Mouse (Mus musculus) intestine, embryonic 14.5 days (tissue): ENCODE measurements around the gene Asb8. TPM values are rescaled to one million over a fixed set of nuclear protein-coding genes. Genes with fewer than 3 reads are reported as not detected.

Experiments
- ATAC-seq: fragments of 200-750 bp; cut with Nextera tagmentation; replicated peaks from 2 replicates; pipeline ENCODE4 v1.8.0; 2017; ENCODE audit warnings: low read depth, moderate number of reproducible peaks, moderate TSS enrichment, moderate library complexity; ENCODE audit not compliant: low FRiP score, low TSS enrichment
- DNase-seq: peaks from one replicate; pipeline ENCODE4 v3.0.0-alpha.2; 2018; ENCODE audit warnings: low spot score
- H3K27ac ChIP-seq: fragments of 300-500 bp; sonication (generic); 2 replicates; pipeline ENCODE4 v1.5.1; 2014; ENCODE audit warnings: low read depth, mild to moderate bottlenecking, control low read depth
- H3K27me3 ChIP-seq: fragments of 300-500 bp; sonication (generic); replicated peaks from 2 replicates; pipeline ENCODE4 v1.6.1; 2014; ENCODE audit warnings: low read length, control low read depth; ENCODE audit not compliant: control insufficient read depth, insufficient read depth
- H3K36me3 ChIP-seq: fragments of 300-500 bp; sonication (generic); 2 replicates; pipeline ENCODE4 v1.6.1; 2014; ENCODE audit warnings: low read length, control low read depth; ENCODE audit not compliant: control insufficient read depth, insufficient read depth
- H3K4me1 ChIP-seq: fragments of 300-500 bp; sonication (generic); replicated peaks from 2 replicates; pipeline ENCODE4 v1.6.1; 2014; ENCODE audit warnings: low read length, control low read depth, mixed read lengths; ENCODE audit not compliant: control insufficient read depth, insufficient read depth
- H3K4me2 ChIP-seq: fragments of 300-500 bp; sonication (generic); 2 replicates; pipeline ENCODE4 v1.6.1; 2014; ENCODE audit warnings: low read length
- H3K4me3 ChIP-seq: fragments of 300-500 bp; sonication (generic); 2 replicates; pipeline ENCODE4 v1.5.1; 2014; ENCODE audit warnings: low read depth, low read length, control low read depth, mixed read lengths
- H3K9ac ChIP-seq: fragments of 300-500 bp; sonication (generic); 2 replicates; pipeline ENCODE4 v1.6.1; 2014; ENCODE audit warnings: mild to moderate bottlenecking, low read length
- H3K9me3 ChIP-seq: fragments of 300-500 bp; sonication (generic); 2 replicates; pipeline ENCODE4 v1.6.1; 2016; ENCODE audit warnings: low read length, control low read depth; ENCODE audit not compliant: control insufficient read depth
- WGBS: fragments of 180-500 bp; shearing (Covaris S2); extraction: QIAGEN DNeasy Blood & Tissue Kit; methylation state at CpG from one replicate; pipeline ENCODE4 v1.1.7; 2014; 5-methylcytosine and 5-hydroxymethylcytosine counted together
- polyA plus RNA-seq: library from polyadenylated mRNA; unstranded; fragments of >200 nt; fragmentation: Nextera tagmentation; extraction: Ambion mirVana; gene quantifications from 2 replicates; pipeline ENCODE4 v1.2.1, GENCODE M21; 2014

Asb8 gene
- polyA plus RNA-seq, 1 experiment from 2014 or later, result 47.7 TPM

DNA sequence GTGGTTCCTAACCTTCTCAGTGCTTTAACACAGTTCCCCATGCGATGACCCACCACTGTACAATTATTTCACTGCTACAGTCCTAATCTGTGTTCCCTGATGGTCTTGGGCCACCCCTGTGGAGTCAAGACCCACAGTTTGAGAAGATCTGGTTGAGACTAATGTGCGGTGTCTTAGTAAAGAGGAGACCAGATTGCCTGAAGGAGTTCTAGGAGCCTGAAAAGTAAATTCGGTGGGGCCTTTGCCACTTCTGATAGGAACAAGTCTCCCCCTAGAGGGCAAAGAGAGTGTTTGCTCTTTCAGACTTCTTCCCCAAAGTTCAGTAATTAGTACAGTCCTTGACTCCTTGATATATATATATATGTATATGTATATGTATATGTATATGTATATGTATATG lies 11.8 kb downstream of the Asb8 start:
- Histone ChIP-seq H3K9me3 (no peaks in the 10 kb centered on the region), H3K36me3 (no peaks in the 10 kb centered on the region), H3K27ac (no peak overlapping the region), H3K9ac (no peak overlapping the region), H3K27me3 (no peaks in the 10 kb centered on the region), H3K4me1 (no peaks in the 10 kb centered on the region), H3K4me3 (no peak overlapping the region), H3K4me2 (no peak overlapping the region)
- 37% methylated on average over 3 of the region's 3 CpGs for WGBS
- DNase-seq, result no peak
- no peak for ATAC-seq

GRCm38 (mm10) chr15:98152916-98153315 lies 12.5 kb downstream of the Asb8 start:
- no peak for ATAC-seq
- no peak overlapping the region for H3K9ac ChIP-seq
- DNase-seq, result no peak
- H3K27ac ChIP-seq, result no peak overlapping the region
- H3K4me1 ChIP-seq, result no peaks in the 10 kb centered on the region
- H3K27me3 ChIP-seq, result no peaks in the 10 kb centered on the region
- H3K36me3 ChIP-seq, result no peaks in the 10 kb centered on the region
- H3K9me3 ChIP-seq, result no peaks in the 10 kb centered on the region
- no peak overlapping the region for H3K4me2 ChIP-seq
- 71% methylated on average over 7 of the region's 7 CpGs for WGBS
- H3K4me3 ChIP-seq, result no peak overlapping the region

GRCm38 (mm10) chr15:98149166-98149602 lies 16.2 kb downstream of the Asb8 start:
- Histone ChIP-seq H3K27ac (no peak overlapping the region), H3K9me3 (no peaks in the 10 kb centered on the region), H3K36me3 (no peaks in the 10 kb centered on the region), H3K4me3 (no peak overlapping the region), H3K27me3 (no peaks in the 10 kb centered on the region), H3K4me2 (no peak overlapping the region), H3K9ac (no peak overlapping the region), H3K4me1 (peaks cover 6% of the 10 kb centered on the region; the same call in 1 of the 2 replicates)
- DNase-seq (no peak), ATAC-seq (no peak)
- WGBS, result 70% methylated on average over 10 of the region's 10 CpGs

- Histone ChIP-seq H3K27ac (no peak overlapping the region), H3K9ac (no peak overlapping the region), H3K4me1 (peaks cover 6% of the 10 kb centered on the region; the same call in 1 of the 2 replicates), H3K9me3 (no peaks in the 10 kb centered on the region), H3K4me3 (no peak overlapping the region), H3K4me2 (no peak overlapping the region), H3K27me3 (no peaks in the 10 kb centered on the region), H3K36me3 (no peaks in the 10 kb centered on the region)
- WGBS, result 74% methylated on average over 3 of the region's 3 CpGs
- DNase-seq, result no peak
- no peak for ATAC-seq
These were observed 17.1 kb downstream of the Asb8 start for GRCm38 (mm10) chr15:98148356-98148755.

DNA sequence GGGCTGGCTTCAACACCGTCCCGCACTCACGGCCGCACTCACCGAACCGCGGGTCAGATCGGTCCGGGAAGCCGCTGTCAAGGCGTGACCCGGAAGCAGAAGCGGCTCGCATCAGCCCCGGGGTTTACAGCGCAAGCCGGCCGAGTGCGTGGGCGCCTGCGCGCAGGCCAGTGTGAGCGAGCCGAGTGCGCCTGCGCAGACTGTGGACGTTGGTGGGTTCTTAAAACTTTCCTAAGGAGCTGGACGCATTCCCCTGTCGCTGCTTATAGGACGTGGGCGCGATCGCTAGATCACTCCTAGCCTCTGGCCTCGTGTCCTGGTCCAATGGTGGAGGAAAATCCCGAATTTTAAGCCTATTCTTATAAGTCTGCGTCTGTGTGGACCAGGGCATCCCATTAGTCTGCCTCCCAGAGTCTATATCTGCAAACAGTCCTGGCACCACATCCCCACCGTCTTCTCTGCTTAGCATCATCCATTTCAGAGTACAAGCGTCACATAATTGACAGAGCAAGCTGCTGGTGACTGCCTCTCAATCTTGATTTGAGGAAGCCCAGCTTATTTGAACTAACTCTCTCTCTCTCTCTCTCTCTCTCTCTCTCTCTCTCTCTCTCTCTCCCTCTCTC lies 19.8 kb downstream of the Asb8 start:
- peak overlapping the region; percentile 69 for H3K9ac ChIP-seq
- H3K4me1 ChIP-seq, result peaks cover 6% of the 10 kb centered on the region; the same call in 1 of the 2 replicates
- peak overlapping the region; percentile 16; the same call in 1 of the 2 replicates for H3K27ac ChIP-seq
- ATAC-seq (peak; percentile 96), DNase-seq (peak; percentile 91)
- H3K36me3 ChIP-seq, result peaks cover 19% of the 10 kb centered on the region
- under 1% methylated on average over 38 of the region's 38 CpGs for WGBS
- H3K27me3 ChIP-seq, result no peaks in the 10 kb centered on the region
- H3K4me2 ChIP-seq, result peak overlapping the region; percentile 82
- H3K9me3 ChIP-seq, result no peaks in the 10 kb centered on the region
- peak overlapping the region; percentile 90 for H3K4me3 ChIP-seq

DNA sequence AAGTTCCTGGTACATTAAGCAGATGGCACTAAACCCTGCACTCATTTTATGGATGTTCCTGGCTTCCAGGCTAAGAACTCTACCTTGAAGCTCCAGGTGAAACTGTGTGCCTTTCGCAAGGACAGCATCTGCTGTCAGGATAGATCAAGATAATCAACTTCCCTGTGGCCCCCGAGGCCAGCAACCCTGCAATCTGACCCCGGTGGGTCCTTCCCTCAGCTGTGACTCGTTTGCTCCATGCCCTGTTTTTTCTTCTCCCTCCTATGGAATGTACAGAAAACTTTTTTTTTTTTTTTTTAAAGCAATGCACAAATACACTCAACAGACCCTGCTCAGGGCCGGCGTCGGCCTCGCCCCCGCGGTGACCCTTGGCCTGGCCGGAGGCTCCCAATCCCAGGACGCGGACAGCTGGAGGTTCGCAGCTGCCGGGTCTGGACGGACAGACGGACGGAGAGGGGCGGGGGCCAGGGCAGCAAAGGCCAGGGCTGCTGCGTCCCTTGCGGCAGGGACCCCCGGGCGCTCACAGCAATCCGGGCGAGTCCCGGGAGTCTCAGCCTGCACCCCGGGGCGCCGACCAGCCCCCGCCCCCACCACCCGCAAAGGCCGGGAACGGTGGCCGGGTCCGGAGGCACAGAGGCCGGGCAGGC lies 20.4 kb downstream of the Asb8 start:
- under 1% methylated on average over 30 of the region's 36 CpGs for WGBS
- Histone ChIP-seq H3K9me3 (no peaks in the 10 kb centered on the region), H3K27me3 (no peaks in the 10 kb centered on the region), H3K27ac (peak overlapping the region; percentile 2), H3K4me2 (peak overlapping the region; percentile 82), H3K4me1 (peaks cover 6% of the 10 kb centered on the region; the same call in 1 of the 2 replicates), H3K36me3 (peaks cover 25% of the 10 kb centered on the region), H3K4me3 (peak overlapping the region; percentile 90), H3K9ac (peak overlapping the region; percentile 69)
- ATAC-seq (no peak; the same call in none of the 2 replicates), DNase-seq (peak; percentile 56)

DNA sequence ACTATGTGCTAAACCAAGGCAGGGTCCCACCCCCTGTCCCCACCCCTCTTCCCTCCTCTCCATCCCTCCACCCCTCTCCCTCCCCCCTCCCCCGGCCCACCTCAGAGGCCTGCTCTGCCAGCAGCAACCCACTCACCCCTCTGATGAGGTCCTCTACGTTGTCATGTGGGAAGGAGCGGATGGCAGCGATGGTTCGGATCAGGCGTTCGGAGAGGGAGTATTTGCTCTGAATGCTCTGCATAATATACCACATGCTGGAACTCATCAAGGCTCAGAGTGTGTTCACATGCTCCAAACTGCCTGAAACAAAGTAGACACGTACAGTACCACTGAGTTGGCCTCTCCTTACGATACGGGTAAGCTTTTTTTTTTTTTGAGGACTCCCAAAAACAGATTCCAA lies 22.9 kb downstream of the Asb8 start:
- no peak overlapping the region for H3K9ac ChIP-seq
- no peak for ATAC-seq
- DNase-seq, result no peak
- peaks cover 43% of the 10 kb centered on the region for H3K36me3 ChIP-seq
- WGBS, result 86% methylated on average over 10 of the region's 10 CpGs
- H3K4me1 ChIP-seq, result peaks cover 6% of the 10 kb centered on the region; the same call in 1 of the 2 replicates
- H3K4me3 ChIP-seq, result no peak overlapping the region
- no peak overlapping the region for H3K4me2 ChIP-seq
- no peaks in the 10 kb centered on the region for H3K27me3 ChIP-seq
- H3K9me3 ChIP-seq, result no peaks in the 10 kb centered on the region
- H3K27ac ChIP-seq, result no peak overlapping the region

DNA sequence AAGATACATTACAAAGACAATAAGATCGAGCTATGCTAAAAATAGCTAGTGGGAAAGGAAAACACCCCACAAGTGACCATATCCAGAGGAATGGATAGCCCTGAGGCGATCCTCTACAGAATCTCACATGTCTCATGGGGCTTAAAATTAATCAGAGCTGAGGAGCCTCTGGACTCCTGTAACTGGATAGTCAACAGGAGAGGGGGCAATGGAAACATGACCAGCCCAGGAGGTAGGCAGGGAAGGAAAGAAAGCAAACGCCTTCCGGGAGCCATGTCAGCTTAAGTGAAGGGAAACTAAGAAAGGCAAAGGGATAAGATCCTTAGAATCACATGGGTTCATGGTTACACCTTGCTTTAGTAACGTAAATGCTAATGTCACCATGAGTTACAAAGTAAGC lies 24.6 kb downstream of the Asb8 start:
- no peak overlapping the region for H3K4me3 ChIP-seq
- ATAC-seq (no peak), DNase-seq (no peak)
- no peak overlapping the region for H3K27ac ChIP-seq
- 89% methylated on average over 5 of the region's 5 CpGs for WGBS
- H3K4me2 ChIP-seq, result no peak overlapping the region
- peaks cover 6% of the 10 kb centered on the region; the same call in 1 of the 2 replicates for H3K4me1 ChIP-seq
- no peaks in the 10 kb centered on the region for H3K27me3 ChIP-seq
- H3K9me3 ChIP-seq, result no peaks in the 10 kb centered on the region
- H3K9ac ChIP-seq, result no peak overlapping the region
- H3K36me3 ChIP-seq, result peaks cover 59% of the 10 kb centered on the region
